Mouse (Mus musculus) lung, embryonic 16.5 days (tissue): ENCODE results near the gene Dclre1b. TPM values are rescaled to one million over a fixed set of nuclear protein-coding genes. Genes with fewer than 3 reads are reported as not detected.

Source experiments
- ATAC-seq: fragments of 200-750 bp; cut with Nextera tagmentation; 2 replicates; pipeline ENCODE4 v1.8.0; 2017; ENCODE audit warnings: low read depth, mild to moderate bottlenecking, moderate library complexity
- H3K27ac ChIP-seq: fragments of 300-500 bp; sonication (generic); 2 replicates; pipeline ENCODE4 v1.5.1; 2014; ENCODE audit warnings: mild to moderate bottlenecking, control low read depth, low read length
- H3K27me3 ChIP-seq: fragments of 300-500 bp; sonication (generic); 2 replicates; pipeline ENCODE4 v1.6.1; 2014; ENCODE audit warnings: low read depth, low read length, mixed read lengths; ENCODE audit not compliant: control insufficient read depth, insufficient read depth
- H3K36me3 ChIP-seq: fragments of 300-500 bp; sonication (generic); 2 replicates; pipeline ENCODE4 v1.6.1; 2014; ENCODE audit warnings: low read length; ENCODE audit not compliant: control insufficient read depth, insufficient read depth
- H3K4me1 ChIP-seq: fragments of 300-500 bp; sonication (generic); replicated peaks from 2 replicates; pipeline ENCODE4 v1.6.1; 2014; ENCODE audit warnings: low read length, mixed read lengths; ENCODE audit not compliant: control insufficient read depth, insufficient read depth
- H3K4me2 ChIP-seq: fragments of 300-500 bp; sonication (generic); 2 replicates; pipeline ENCODE4 v1.6.1; 2014; ENCODE audit warnings: low read depth, low read length, control low read depth
- H3K4me3 ChIP-seq: fragments of 300-500 bp; sonication (generic); 2 replicates; pipeline ENCODE4 v1.5.1; 2014; ENCODE audit warnings: mild to moderate bottlenecking, low read length, control low read depth
- H3K9ac ChIP-seq: fragments of 300-500 bp; sonication (generic); 2 replicates; pipeline ENCODE4 v1.6.1; 2014; ENCODE audit warnings: low read length, control low read depth
- H3K9me3 ChIP-seq: fragments of 300-500 bp; sonication (generic); 2 replicates; pipeline ENCODE4 v1.6.1; 2016; ENCODE audit warnings: low read length; ENCODE audit not compliant: control insufficient read depth
- WGBS: fragments of 180-500 bp; shearing (Covaris S2); extraction: QIAGEN DNeasy Blood & Tissue Kit; methylation state at CpG from one replicate; pipeline ENCODE4 v1.1.7; 2014; 5-methylcytosine and 5-hydroxymethylcytosine counted together
- polyA plus RNA-seq: library from polyadenylated mRNA; unstranded; fragments of >200 nt; fragmentation: Nextera tagmentation; extraction: Ambion mirVana; gene quantifications from 2 replicates; pipeline ENCODE4 v1.2.1, GENCODE M21; 2015

Dclre1b gene
- polyA plus RNA-seq, 1 experiment from 2014 or later: 23.4 TPM

- Histone ChIP-seq H3K36me3 (no peaks in the 10 kb centered on the region), H3K4me1 (no peaks in the 10 kb centered on the region), H3K4me3 (no peak overlapping the region), H3K27me3 (no peaks in the 10 kb centered on the region), H3K4me2 (no peak overlapping the region), H3K9me3 (no peaks in the 10 kb centered on the region), H3K9ac (no peak overlapping the region), H3K27ac (no peak overlapping the region)
- 82% methylated on average over 3 of the region's 3 CpGs for WGBS
- no peak for ATAC-seq
Observed at GRCm38 (mm10) chr3:103829036-103829435, 19.8 kb upstream of the Dclre1b start.

- Histone ChIP-seq H3K9ac (no peak overlapping the region), H3K4me3 (no peak overlapping the region), H3K4me2 (no peak overlapping the region), H3K27ac (no peak overlapping the region), H3K9me3 (no peaks in the 10 kb centered on the region), H3K36me3 (no peaks in the 10 kb centered on the region), H3K4me1 (no peaks in the 10 kb centered on the region), H3K27me3 (no peaks in the 10 kb centered on the region)
- ATAC-seq: no peak
Observed at GRCm38 (mm10) chr3:103827548-103827947, 18.3 kb upstream of the Dclre1b start.

GRCm38 (mm10) chr3:103810967-103811366, 1.7 kb upstream of the Dclre1b start:
- no peaks in the 10 kb centered on the region for H3K9me3 ChIP-seq
- no peak for ATAC-seq
- H3K9ac ChIP-seq: no peak overlapping the region
- H3K4me3 ChIP-seq: no peak overlapping the region
- H3K27me3 ChIP-seq: no peaks in the 10 kb centered on the region
- no peak overlapping the region for H3K4me2 ChIP-seq
- H3K36me3 ChIP-seq: peaks cover 13% of the 10 kb centered on the region
- H3K27ac ChIP-seq: no peak overlapping the region
- peaks cover 9% of the 10 kb centered on the region for H3K4me1 ChIP-seq
- WGBS: 81% methylated on average over 6 of the region's 6 CpGs

GRCm38 (mm10) chr3:103809799-103810150, 531 bp upstream of the Dclre1b start:
- H3K9me3 ChIP-seq: no peaks in the 10 kb centered on the region

GRCm38 (mm10) chr3:103805671-103806070, 3.6 kb downstream of the Dclre1b start:
- Histone ChIP-seq H3K9me3 (no peaks in the 10 kb centered on the region), H3K4me3 (no peak overlapping the region), H3K36me3 (peaks cover 12% of the 10 kb centered on the region), H3K4me2 (no peak overlapping the region), H3K27me3 (no peaks in the 10 kb centered on the region), H3K4me1 (peaks cover 19% of the 10 kb centered on the region), H3K27ac (no peak overlapping the region), H3K9ac (no peak overlapping the region)
- 89% methylated on average over 1 of the region's 1 CpGs for WGBS
- no peak for ATAC-seq

More at GRCm38 (mm10) chr3:103809799-103810150, 531 bp upstream of the Dclre1b start:
- H3K27ac ChIP-seq: peak overlapping the region; percentile 93
- no peaks in the 10 kb centered on the region for H3K27me3 ChIP-seq
- WGBS: under 1% methylated on average over 14 of the region's 14 CpGs
- peak; percentile 50 for ATAC-seq
- peak overlapping the region; percentile 82 for H3K4me2 ChIP-seq
- peaks cover 9% of the 10 kb centered on the region for H3K4me1 ChIP-seq
- peaks cover 10% of the 10 kb centered on the region for H3K36me3 ChIP-seq
- peak overlapping the region; percentile 89 for H3K4me3 ChIP-seq
- H3K9ac ChIP-seq: peak overlapping the region; percentile 94

GRCm38 (mm10) chr3:103802861-103803260, 6.4 kb downstream of the Dclre1b start:
- Histone ChIP-seq H3K36me3 (peaks cover 12% of the 10 kb centered on the region), H3K4me2 (no peak overlapping the region), H3K27ac (peak overlapping the region; percentile 66; the same call in 1 of the 2 replicates), H3K4me1 (peaks cover 10% of the 10 kb centered on the region), H3K4me3 (no peak overlapping the region), H3K9ac (no peak overlapping the region), H3K27me3 (no peaks in the 10 kb centered on the region), H3K9me3 (no peaks in the 10 kb centered on the region)
- 82% methylated on average over 8 of the region's 8 CpGs for WGBS
- no peak for ATAC-seq

GRCm38 (mm10) chr3:103801631-103802531, 7.4 kb downstream of the Dclre1b start:
- peak overlapping the region; percentile 3 for H3K4me2 ChIP-seq

GRCm38 (mm10) chr3:103799507-103799906, 9.7 kb downstream of the Dclre1b start:
- ATAC-seq: no peak
- H3K4me3 ChIP-seq: no peak overlapping the region
- no peak overlapping the region for H3K27ac ChIP-seq
- no peak overlapping the region for H3K9ac ChIP-seq
- H3K4me1 ChIP-seq: peaks cover 10% of the 10 kb centered on the region
- no peaks in the 10 kb centered on the region for H3K9me3 ChIP-seq
- WGBS: 62% methylated on average over 2 of the region's 2 CpGs
- no peak overlapping the region for H3K4me2 ChIP-seq
- no peaks in the 10 kb centered on the region; the same call in 1 of the 2 replicates for H3K27me3 ChIP-seq
- H3K36me3 ChIP-seq: peaks cover 8% of the 10 kb centered on the region

More at GRCm38 (mm10) chr3:103801631-103802531, 7.4 kb downstream of the Dclre1b start:
- ATAC-seq: peak; percentile 98
- H3K4me1 ChIP-seq: peaks cover 10% of the 10 kb centered on the region
- H3K27ac ChIP-seq: peak overlapping the region; percentile 65
- H3K27me3 ChIP-seq: no peaks in the 10 kb centered on the region
- H3K36me3 ChIP-seq: peaks cover 10% of the 10 kb centered on the region
- WGBS: 30% methylated on average over 10 of the region's 10 CpGs
- no peak overlapping the region for H3K9ac ChIP-seq
- no peaks in the 10 kb centered on the region for H3K9me3 ChIP-seq
- H3K4me3 ChIP-seq: no peak overlapping the region

- Histone ChIP-seq H3K36me3 (no peaks in the 10 kb centered on the region), H3K4me2 (no peak overlapping the region), H3K27ac (no peak overlapping the region), H3K9ac (no peak overlapping the region), H3K27me3 (no peaks in the 10 kb centered on the region; the same call in 1 of the 2 replicates), H3K9me3 (no peaks in the 10 kb centered on the region), H3K4me1 (peaks cover 1% of the 10 kb centered on the region), H3K4me3 (no peak overlapping the region)
- ATAC-seq: no peak
- 53% methylated on average over 2 of the region's 2 CpGs for WGBS
Observed at GRCm38 (mm10) chr3:103796389-103796788, 12.9 kb downstream of the Dclre1b start.
